Mouse (Mus musculus): Measurements from ENCODE around the gene Sirt7.

DNA sequence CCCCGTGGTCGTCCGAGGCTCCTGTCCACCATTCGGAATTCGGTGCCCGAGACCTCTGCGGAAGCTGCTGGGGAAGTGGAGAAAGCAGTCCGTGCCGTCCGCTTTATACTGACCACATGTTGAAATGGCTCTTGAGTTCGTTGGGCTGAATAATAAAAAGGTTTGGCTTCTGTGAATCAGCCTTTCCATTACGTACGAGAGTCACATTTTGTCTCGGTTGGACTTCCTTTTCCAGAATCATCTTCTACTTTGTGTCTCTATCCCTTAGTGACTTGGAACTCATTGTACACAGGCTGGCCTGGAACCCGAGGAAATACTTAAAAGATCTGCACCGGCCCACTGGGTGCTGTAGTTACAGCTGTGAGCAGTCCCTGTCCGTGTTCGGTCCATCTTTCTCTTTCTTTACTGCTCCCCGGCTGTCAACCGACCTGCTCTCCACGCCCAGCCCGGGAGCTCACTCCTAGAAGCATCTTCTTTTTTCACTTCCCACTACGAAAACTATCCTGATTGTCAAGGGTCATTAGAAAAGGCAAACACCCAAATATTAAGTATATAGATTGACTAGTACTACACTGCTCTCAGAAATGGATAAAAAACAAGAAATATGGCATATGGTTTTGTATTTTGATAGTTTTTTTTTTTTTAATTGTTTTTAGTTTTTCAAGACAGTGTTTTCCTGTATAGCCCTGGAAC is 51.3 kb downstream of the Sirt7 start:
- TF ChIP-seq CTCF (conservative IDR thresholded peaks at IDR 0.05; ENCODE audit: insufficient read depth, insufficient read length, low read depth, low read length) (no peak), POLR2A (IDR thresholded peaks at IDR 0.05; ENCODE audit: low read depth, low read length) (no peak)

Measured in kidney, adult 2 months (tissue).